Mouse (Mus musculus) heart, postnatal 0 days (tissue): ENCODE results near the gene Nfatc3.

Experiments used
- CTCF ChIP-seq: IDR thresholded peaks from 2 replicates; pipeline ENCODE4 v1.5.1; 2016; ENCODE audit warnings: antibody characterized with exemption, control low read depth, low read depth
- EP300 ChIP-seq: IDR thresholded peaks from 2 replicates; pipeline ENCODE4 v1.6.1; 2016; ENCODE audit warnings: antibody characterized with exemption, low read depth

- TF ChIP-seq CTCF (no peak), EP300 (no peak)
Observed at GRCm38 (mm10) chr8:106055038-106055437, 3.6 kb upstream of the Nfatc3 start.
